Mouse (Mus musculus) embryo, embryonic 9.5 days (tissue): ENCODE measurements around the gene Khnyn.

Experiments used
- DNase-seq: peaks from one replicate; pipeline ENCODE4 v3.0.0-alpha.2; 2017; ENCODE audit errors: extremely low spot score

Khnyn gene

GRCm38 (mm10) chr14:55873242-55873713, 11.5 kb upstream of the Khnyn start:
- DNase-seq = no peak

- peak; percentile 88 for DNase-seq
Observed at GRCm38 (mm10) chr14:55873714-55874683, 10.7 kb upstream of the Khnyn start.

GRCm38 (mm10) chr14:55877469-55878315, 7.1 kb upstream of the Khnyn start:
- DNase-seq = peak; percentile 57

DNA sequence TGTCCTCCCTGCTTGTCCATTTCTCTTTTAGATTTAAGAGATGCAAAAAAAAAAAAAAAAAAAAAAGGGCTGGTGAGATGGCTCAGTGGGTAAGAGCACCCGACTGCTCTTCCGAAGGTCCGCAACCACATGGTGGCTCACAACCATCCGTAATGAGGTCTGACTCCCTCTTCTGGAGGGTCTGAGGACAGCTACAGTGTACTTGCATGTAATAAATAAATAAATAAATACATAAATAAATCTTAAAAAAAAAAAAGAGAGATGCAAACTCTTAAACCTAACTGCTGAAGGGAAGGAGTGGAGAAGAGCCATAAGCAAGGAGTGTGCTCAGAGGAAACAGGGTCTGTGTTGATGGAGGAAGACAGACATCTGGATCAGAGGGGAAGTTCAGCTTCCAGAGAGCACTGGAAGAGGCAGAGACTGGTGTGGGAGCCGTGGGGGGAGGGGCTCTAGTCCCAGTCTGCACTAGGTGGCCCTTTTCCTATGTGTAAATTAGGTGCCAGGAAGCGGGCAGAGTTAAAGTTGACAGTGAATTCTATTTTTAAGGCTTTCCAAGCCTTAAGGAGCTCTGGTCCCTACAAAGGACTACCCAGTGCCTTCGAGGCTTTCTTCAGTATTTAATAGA, 6.3 kb upstream of the Khnyn start:
- no peak for DNase-seq

GRCm38 (mm10) chr14:55879623-55880022, 5.1 kb upstream of the Khnyn start:
- peak; percentile 58 for DNase-seq

GRCm38 (mm10) chr14:55880982-55881381, 3.8 kb upstream of the Khnyn start:
- DNase-seq = no peak

- DNase-seq = no peak
Observed at GRCm38 (mm10) chr14:55882171-55882641, 2.5 kb upstream of the Khnyn start.

DNA sequence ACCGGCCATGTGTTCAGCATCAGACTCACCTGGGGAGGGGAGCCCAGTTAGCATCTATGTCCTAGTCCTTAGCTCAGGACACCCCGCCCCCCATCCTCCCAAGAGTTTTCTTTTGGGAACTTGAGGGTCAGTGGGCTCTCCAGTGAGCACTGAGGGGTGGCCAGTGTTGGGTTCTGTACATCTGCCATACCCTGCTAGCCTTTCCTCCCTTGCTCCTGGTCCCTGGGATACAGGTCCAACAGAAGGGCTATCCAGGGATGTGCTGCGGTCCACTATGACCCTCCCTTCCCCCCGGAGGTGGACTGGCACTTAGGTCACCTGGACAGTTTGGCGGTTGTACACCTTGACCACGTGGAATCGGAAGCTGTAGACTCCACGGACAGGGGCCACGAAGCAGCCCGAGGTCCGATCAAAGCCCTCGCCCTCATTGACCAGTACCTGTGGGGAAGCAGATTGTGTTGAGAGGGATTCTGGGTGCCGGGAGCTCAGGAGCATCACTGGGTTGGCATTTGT, 1.5 kb upstream of the Khnyn start:
- DNase-seq = no peak

GRCm38 (mm10) chr14:55883663-55884062, 1.1 kb upstream of the Khnyn start:
- no peak for DNase-seq

DNA sequence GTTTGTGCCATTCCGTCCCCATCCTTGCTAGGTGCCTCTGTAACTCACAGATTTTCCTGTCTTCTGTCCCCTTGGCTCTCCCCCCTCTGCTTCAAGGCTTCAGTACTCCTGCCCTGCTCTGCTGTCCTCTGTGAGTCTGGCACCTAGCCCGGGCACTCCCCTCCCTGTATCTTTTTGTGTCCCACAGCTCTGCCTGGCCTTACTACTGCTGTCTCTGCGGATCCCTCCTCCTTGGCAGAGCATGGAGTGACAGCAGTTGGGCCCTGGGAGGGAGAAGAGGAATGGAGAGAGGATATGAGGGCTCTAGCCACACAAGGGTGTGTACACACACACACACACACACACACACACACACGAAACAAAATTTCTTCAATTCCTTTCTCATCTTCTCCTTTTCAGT, 581 bp upstream of the Khnyn start, which contains the start of gene Cbln3:
Gene Cbln3 (minus strand): TSS at position 227 of the 400 bp plus-strand sequence.
- DNase-seq = no peak

GRCm38 (mm10) chr14:55885114-55885790, 505 bp downstream of the Khnyn start:
- DNase-seq = no peak

DNA sequence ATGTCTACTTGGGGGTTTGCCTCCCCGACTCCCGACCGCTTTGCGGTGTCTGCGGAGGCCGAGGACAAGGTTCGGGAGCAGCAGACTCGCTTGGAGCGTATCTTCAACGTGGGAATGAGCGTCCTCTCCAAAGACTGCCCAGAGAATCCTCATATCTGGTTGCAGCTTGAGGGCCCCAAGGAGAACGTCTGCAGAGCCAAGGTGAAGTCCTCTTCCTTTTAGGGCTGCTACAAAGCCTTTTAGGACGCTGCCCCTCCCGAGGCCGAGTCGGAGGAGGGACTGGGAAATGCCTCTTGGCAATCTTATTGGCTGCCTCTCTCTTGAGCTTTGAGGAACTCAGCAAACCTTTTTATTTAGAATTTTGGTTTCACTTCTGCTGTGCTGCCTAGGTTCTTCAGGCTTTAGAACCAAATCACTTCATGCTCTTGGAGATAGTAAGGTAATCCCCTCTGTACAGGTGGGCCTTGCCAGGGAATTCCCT, 1.1 kb downstream of the Khnyn start:
- no peak for DNase-seq

DNA sequence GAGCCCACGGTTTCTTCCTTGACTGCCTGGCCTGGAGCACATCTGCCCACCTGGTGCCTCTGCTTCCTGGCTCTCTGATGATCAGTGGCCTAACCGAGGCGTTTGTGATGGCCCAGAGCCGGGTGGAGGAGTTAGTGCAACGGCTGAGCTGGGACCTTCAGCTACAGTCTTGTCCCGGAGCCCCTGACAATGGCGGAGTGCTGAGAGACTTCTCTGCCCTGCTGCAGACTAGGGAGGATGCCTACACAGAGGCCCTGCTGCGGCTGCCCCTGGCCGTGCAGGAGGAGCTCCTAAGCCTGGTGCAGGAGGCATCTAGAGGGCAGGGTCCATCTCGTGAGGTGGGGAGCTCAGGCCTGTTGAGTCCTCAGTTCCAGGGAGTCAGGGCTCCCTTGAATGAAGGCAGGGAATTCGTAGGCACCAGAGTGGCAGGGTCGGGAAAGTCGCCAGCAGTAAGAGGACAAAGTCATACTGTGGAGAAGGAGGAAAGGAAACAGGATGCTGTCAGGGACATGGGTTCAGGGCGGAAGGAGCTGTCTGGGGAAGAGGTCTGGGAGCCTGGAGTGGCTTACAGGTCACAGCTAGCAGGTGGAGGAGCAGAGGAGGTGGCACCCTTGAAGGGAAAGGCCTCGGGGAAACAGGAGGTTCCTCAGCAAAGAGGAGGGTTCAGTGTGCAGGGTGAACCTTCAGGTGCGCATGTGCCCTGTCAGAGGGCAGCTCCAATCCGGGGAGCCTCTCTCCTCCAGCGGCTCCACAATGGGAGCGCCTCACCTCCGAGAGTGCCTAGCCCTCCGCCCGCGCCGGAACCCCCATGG, 2.0 kb downstream of the Khnyn start:
- no peak for DNase-seq

- no peak for DNase-seq
Observed at GRCm38 (mm10) chr14:55897671-55898070, 12.9 kb downstream of the Khnyn start.

DNA sequence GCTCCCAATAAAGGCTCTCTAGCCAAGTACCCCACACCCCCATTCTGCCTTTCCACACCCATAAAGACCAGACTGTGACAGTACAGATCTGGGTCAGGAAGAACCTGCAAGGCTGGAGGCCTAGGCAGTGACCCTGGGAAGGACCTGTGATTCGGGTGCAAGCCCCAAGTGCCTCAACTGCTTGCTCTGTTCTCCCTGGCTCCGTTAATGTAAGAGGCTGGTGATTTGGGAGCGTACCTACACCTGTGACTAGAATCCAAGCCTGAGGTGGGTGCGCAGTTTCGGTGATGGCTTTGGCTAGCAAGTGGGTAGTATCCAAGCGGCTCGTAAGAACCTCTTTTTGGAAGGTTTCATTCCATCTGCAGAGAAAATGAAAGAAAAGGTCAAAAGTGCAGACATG, 14.2 kb downstream of the Khnyn start:
- no peak for DNase-seq

DNA sequence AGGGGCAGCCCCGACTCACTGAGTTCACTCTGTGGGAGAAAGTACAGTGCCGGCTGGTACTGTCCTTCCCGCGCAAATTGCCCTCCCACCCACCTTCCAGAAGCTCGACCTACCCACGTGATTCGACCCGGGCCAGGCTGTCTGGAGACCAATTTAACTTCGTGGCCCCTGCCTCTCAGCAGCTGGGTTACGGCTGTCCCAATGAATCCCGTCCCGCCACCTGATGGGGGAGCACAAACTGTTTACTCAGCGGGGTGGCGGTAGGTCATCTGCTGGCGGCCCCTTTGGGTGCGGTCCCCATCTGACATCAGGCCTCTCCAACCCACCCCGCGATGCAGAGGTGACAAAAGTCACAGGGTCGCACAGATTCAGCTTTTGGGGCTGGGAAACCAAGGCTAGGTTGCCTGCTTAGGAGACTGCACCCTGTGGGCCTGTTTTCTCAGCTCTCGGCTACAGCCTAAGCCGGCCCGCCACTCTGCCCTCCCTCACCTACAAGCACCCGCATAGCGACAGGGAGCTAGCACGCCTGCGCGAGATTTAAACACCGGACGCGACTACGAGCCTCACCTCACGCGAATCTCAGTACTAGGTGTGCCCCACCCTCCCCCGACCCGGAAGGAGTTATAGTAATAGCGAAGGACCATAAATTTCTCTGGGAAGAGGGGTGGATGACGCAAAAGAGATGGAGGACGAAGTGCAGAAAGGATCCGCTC, 15.1 kb downstream of the Khnyn start, which contains the start of gene Sdr39u1:
Gene Sdr39u1 (minus strand): TSS at position 593 of the 713 bp plus-strand sequence.
- DNase-seq = peak; percentile 82

GRCm38 (mm10) chr14:55900414-55900755, 15.6 kb downstream of the Khnyn start:
- DNase-seq = no peak

- DNase-seq = no peak
Observed at GRCm38 (mm10) chr14:55905518-55905917, 20.8 kb downstream of the Khnyn start.

DNA sequence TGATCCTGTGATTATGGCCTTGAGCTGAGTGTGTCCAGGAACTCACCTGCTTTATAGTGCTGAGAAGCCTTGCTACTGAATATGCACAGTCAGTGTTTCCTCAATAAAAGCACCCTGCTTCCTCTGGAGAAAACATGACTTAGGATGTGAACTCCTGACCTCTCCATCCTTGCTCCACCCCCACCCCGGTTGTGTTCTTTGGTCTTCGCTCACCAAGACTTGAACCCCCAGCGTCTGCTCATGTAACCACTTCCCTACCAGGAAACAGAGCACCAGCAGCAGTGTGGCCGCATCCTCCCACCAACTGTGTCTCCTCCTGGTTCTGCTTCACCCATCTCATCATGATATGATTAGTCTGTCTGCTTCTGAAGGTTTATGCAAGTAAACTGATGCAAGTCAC, 28.7 kb downstream of the Khnyn start:
- no peak for DNase-seq
